Mouse (Mus musculus) B cell, adult 2 months (primary cell): Measurements from ENCODE around the gene Txk.

Experiments used
- DNase-seq, 2 experiments: peaks; one replicate each; pipeline ENCODE4 v3.0.0; 2022

Txk gene

GRCm38 (mm10) chr5:72689556-72689955 is 63.0 kb downstream of the Txk start:
- no peak for DNase-seq

- DNase-seq: no peak
Observed at GRCm38 (mm10) chr5:72681451-72681850, 71.1 kb downstream of the Txk start.

GRCm38 (mm10) chr5:72674994-72675542 is 77.5 kb downstream of the Txk start:
- no peak for DNase-seq

GRCm38 (mm10) chr5:72671017-72671699 is 81.4 kb downstream of the Txk start:
- no peak for DNase-seq

GRCm38 (mm10) chr5:72668351-72668750 is 84.2 kb downstream of the Txk start:
- no peak for DNase-seq

GRCm38 (mm10) chr5:72666428-72666827 is 86.1 kb downstream of the Txk start:
- no peak for DNase-seq

- peak; percentile 67 to 72 for DNase-seq
Observed at GRCm38 (mm10) chr5:72665281-72665680, 87.3 kb downstream of the Txk start.

GRCm38 (mm10) chr5:72664854-72665253 is 87.7 kb downstream of the Txk start:
- DNase-seq: no peak

GRCm38 (mm10) chr5:72664126-72664525 is 88.5 kb downstream of the Txk start:
- DNase-seq: no peak

GRCm38 (mm10) chr5:72661051-72661781 is 91.4 kb downstream of the Txk start:
- DNase-seq: no peak

- DNase-seq: no peak
Observed at GRCm38 (mm10) chr5:72658375-72658774, 94.2 kb downstream of the Txk start.

- DNase-seq: no peak
Observed at GRCm38 (mm10) chr5:72656270-72656791, 96.2 kb downstream of the Txk start.

GRCm38 (mm10) chr5:72653068-72653674 is 99.4 kb downstream of the Txk start:
- no peak for DNase-seq

GRCm38 (mm10) chr5:72648987-72649735 is 103.4 kb downstream of the Txk start:
- no peak for DNase-seq

GRCm38 (mm10) chr5:72647958-72648595 is 104.5 kb downstream of the Txk start:
- peak; percentile 2 to 8 for DNase-seq

GRCm38 (mm10) chr5:72647418-72647907 is 105.1 kb downstream of the Txk start, which contains the start of gene Nipal1:
TSS of gene Nipal1 (plus strand) at chr5:72647795.
- DNase-seq: peak; percentile 64 to 68

GRCm38 (mm10) chr5:72646996-72647395 is 105.6 kb downstream of the Txk start:
- DNase-seq: no peak

- DNase-seq: peak; percentile 32 to 42
Observed at GRCm38 (mm10) chr5:72646131-72646530, 106.4 kb downstream of the Txk start.
